Mouse (Mus musculus) B cell, adult 2 months (primary cell): Measurements from ENCODE around the gene Erh.

Source experiments
- DNase-seq, 2 experiments: peaks; one replicate each; pipeline ENCODE4 v3.0.0; 2022

The Erh gene

DNA sequence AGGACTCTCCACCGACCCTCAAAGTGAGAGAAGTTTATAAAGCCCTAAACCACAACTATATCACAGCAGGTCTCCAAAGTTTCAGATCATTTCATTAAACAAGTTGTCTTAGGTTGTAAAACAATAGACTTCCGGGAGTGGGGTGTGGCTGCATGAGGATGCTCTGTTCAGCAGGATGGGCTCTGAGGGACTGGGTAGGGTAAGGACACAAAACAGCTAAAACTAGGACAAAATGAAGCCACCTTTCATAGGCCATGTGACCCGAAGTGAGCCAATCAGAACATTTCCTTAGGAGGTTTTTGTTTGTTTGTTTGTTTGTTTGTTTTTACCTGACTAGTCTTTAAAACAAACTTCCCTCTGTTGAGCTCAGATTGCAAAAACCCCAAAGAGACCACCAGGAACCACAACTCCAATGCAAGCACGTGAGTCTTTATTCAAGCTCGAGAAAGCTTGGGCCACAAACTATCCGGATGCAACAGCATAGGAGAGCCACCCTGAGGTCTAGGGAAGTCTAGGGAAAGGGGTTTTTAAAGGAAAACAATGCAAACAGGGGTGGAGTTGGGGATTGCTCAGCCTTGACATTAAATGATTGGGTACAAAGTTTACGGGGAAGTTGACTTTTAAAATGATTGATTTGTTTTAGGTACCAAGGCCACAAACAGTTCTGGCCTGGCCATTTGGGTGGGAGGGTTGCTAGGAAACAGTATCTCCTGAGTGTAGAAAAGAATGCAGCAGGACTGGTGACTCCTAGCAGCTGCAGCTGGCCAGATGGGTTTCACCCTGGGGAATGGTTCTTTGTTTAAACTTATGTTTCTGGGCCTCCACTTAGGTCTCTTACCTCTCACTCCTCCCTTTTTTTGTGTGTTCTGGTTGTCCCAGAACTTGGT, 28.5 kb downstream of the Erh start:
- DNase-seq, result no peak

DNA sequence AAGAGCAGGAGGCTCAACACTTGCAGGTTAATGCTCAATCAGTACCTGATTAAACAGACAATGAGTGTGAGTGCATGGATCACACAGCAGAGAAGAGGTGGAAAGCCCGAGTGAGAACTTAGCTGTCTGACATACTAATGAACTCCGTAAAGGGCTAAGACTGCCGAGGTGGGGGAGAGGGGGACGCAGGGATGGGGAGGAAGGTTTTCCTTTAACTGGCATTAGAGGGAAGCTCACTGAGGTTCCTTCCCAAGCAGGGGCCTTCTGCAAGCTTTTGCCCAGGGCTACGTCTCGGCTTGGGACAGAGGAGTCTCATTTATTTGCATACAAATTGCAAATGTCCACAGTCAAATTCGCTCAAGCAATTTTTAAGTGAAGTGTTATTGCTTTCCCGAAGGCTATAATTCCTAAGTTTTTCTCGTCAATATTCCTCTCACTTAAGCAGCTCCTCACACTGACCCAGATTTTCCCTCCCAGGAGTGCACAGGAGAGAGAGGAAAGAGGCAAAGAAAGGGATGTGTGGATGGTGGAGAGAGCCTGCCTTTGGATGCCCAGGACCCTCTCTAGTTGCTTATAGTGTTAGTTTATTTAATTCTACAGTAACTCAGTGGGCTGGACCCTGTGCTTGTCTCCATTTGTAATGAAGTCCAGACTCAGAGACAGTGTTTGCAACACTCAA, 31.9 kb downstream of the Erh start:
- no peak for DNase-seq

DNA sequence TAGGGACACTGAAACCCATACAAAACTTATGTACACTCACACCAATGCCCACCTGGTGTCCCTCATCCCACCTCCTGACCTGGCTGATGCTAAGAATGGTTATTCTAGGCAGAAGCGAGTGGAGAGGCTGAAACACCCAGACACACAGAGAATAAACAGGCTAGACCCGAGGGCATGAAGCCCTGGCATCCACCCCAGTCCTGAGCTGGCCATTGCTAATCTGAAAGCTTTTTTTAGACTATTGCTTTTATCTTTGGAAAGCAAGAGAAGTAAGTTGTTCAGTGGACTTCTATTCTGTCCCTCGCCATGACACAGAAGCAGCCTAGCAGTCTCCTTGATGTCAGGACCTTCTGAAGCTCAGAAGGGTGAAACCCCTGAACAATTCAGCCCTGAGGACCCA, 34.2 kb downstream of the Erh start:
- DNase-seq, result no peak

DNA sequence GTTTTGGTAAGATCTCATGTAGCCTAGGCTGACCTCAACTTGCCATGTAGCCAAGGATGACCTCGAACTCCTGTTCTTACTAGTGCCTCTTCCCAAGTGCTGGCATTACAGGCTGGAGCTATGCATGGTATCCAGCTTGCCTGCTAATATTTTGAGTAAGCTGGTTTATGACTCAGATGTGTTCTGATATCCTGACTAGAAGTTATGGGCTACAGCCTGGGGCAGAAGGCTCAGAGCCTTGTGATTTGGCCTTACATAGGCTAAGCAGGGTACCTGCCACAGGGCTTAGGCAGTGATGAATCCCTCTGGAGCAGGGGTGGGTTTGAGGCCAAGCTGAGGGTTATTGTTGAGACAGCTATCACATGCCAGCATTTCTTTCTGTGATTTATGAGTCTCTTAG, 35.6 kb downstream of the Erh start:
- no peak for DNase-seq

DNA sequence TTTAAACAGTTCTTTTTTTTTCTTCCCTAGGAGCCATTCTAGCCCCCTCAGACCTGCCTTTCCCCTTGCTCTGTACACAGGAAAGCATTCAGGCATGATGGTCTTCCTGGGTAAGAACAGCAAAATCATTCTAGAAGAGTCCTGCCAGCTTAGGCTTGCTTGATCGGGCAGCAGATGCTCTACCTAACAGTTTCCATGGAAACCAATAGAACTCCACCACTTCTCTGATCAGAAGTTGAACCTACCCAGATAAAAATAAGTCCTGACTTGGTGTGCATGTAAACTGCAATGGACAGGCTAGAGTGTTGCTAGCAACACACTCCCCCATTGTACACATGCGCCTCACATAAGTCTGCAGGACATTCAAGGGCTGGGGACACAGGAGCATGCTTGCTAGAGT, 39.9 kb downstream of the Erh start:
- DNase-seq, result no peak

DNA sequence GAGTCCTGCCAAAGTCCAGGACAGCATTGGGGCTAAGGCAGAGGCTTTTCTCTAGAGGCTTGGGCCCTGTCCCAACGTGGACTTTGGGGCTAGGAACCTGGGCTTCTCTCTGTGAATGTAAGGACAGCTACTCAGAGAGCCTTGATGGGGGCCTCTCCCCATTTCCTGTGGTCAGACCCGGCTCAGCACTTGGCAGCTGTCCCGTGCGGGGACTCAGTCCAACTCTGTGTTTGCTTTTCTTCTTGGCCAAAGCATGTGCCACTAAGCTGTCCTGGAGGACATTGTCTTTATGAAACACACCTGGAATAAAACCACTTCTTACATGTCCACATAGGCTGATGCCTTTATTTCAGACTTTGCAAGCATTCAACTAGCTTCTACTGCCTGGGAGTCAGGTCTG, 40.6 kb downstream of the Erh start:
- DNase-seq, result no peak

DNA sequence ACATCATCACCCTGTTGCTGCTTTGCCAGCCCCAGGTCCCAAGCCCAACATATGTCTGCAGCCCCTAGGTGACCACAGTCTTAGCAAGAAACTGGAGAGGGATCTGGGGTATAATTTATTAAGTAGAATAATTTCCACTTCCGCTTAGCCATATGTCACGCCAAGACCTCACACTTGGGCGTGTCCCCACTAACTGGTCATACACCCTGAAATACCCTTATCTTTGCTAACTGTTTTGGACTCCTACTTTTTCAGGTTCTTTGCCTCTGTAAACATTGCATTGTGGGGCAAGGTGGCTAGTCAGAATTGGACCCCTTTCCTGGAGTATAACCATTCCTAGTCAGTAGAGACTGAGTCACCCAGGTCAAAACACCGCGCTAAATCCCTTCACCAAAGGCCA, 41.7 kb downstream of the Erh start:
- no peak for DNase-seq

DNA sequence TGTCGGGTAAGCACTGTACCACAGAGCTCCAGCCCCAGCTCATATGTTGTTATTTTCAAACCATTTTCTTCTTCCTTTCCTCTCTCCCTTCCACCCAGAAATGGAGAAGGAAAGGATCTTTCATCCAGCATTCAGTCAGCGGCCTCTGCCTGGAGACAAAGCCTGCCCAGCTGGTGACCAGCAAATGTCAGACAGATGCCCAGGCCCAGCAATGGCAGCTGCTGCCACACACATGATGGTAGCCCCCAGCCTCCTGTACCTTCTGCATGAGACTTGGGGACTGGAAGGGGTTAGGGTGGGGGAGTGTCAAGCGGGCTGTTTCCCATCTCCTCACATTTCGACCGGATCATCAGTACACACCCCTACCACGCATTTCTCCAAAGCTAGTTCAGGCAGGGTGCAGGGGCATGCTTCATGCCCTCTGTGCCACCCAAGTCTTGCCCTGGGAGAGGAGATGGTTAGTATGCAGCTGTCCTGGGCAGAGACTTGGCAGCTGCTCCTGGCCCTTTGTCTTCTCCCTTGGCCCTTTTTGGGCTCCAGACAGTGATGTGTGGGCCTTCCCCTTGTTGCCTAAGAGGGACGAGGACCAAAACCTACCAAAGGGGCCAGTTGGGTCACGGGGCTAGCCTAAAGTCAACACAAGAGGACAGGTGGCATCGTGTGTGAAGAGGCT, 42.4 kb downstream of the Erh start:
- DNase-seq, result no peak

DNA sequence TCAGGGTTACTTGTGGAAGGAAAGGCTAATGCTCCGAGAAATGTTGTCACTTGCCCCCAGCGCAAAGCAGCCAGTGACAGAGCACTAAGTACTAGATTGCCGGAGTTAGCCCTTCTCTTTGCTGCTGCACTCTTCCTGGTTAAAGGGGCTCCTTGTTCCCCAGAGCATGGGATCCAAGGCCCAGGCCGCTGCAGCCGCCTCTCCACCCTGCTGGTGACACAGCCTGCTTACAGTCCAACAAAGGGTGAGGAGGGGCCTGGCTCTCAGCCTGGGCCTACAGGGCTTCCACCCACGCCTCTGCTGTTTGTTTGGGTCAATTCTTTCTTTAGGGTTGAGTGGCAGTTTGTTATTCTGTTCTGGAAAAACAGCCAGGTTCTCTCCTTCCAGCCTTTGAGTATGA, 45.4 kb downstream of the Erh start:
- DNase-seq, result no peak

DNA sequence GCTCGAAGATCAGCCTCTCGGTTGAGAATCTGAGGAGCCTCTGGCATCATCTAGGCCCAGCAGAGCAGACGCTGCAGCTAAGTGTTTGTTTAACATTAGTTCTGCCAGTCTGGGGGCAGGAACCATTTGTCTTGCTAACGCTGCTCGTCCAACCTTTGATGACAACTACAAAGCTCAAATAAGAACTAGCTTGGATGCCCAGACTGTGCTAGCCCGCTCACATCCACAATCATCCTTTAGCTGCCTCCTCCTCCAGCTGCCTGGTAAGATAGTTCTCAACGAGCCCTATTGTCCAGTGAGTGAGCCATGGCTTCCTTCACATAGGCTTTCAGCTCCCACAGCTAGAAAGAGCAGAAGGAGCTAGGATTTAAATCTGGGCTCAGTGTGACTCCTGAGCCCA, 45.9 kb downstream of the Erh start:
- DNase-seq, result no peak

DNA sequence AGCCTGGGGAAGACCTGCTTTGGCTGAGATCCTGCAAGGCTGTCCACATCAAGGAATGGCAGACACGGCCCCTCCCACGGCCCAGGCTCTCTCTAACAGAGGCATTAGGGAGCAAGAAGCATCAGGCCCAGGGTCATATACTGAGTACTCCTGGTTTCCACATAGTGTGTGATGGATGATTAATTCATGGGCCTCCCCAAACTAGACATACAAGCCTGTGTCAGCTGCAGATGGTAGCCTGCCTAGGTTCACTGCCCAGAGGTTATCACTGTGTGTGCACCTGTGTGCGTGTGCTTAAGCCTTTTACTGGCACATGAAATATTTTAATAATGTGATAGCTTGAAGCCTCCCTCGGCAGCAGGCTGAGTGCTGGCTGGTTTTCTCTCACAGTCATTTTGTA, 48.2 kb downstream of the Erh start:
- no peak for DNase-seq

DNA sequence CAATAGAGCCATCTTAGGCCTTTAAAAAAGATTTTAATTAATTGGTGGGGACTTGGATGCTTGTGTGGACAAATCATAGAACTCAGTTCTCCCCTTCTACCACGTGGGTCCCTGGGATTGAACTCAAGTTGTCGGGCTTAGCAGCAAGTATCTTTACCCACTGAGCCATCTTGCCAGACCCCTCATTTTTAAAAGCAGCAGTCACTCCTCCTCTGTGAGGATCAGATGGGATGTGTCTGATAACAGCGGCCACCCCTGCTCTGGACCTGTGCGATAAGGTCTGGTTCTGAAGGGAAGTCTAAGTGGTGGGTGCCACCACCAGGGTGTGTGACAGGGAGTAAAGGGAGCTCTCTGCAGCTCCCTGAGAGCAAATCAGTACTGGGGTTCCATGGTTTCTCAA, 48.6 kb downstream of the Erh start:
- no peak for DNase-seq

DNA sequence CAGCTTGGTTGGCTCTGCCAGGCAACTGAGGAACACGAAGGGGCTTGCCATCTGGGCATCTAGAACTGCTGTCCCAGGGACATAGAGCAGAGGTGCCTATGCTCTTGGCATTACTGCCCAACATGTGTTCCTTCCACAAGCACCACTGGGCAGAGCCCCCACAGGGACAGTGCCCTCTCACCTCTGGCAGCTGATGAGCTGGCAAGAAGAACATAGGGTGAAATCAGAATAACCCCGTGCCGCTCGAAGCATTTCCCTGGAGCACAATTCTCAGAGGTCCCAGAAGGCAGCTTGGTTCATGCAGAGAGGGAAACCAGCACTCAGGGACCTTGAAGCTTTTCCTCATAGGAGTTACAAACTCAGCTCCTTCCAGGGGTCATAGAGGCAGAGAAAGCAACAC, 49.4 kb downstream of the Erh start:
- no peak for DNase-seq

DNA sequence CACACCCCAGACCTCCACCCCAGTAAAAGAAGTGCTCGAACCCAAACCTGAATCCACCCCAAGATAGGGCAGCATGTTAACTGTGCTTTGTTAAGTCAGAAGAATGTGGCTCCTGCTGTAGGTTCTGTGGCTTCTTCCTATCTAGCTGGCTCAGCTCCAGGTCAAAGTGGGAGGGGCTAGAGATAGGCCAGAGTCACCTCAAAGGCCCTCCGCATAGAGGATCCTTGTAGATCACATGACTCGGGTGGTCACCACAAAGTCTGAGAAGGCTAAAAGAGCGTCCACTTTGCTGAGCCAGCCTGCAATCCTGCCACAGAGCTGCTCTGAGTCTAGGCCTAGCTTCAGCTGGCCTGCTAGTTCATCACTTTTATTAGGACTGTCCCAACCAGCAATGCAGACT, 50.0 kb downstream of the Erh start:
- DNase-seq, result no peak

DNA sequence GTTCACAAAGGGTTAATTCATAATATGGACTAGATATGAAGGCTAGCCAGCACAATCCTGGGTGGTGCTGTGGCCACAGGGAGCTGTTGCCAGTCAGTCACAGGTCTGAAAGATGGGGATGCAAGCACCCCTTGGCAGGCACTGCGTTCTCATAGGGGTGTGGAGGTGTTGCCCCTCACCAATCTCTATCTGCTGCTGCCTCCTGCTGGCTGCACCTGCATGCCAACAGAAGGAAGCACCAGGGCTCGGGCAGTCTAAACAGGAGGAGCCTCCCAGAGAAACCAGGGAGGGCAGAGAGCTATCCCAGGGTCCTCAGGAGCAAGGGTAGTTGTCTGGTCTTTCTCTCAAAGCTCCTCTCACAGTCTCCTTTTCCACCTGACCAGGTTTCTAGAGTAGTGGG, 59.2 kb downstream of the Erh start:
- DNase-seq, result no peak
